Mouse (Mus musculus) adrenal gland, adult 2 months (tissue): Measurements from ENCODE around the gene Itga4. TPM values are rescaled to one million over a fixed set of nuclear protein-coding genes. Genes with fewer than 3 reads are reported as not detected.

Experiments used
- DNase-seq: peaks from one replicate; pipeline ENCODE4 v3.0.0; 2021
- polyA plus RNA-seq: library from polyadenylated mRNA; depleted of rRNA; stranded (reverse); fragments of >200 nt; gene quantifications from 2 replicates; pipeline ENCODE4 v1.2.3, GENCODE M21; 2012
- total RNA-seq, 2 experiments: library from RNA; stranded (reverse); gene quantifications; 2 replicates each; pipeline ENCODE4 v1.2.3; 2021

Gene Itga4
- total and polyA plus RNA-seq, 3 experiments: 0.43 to 1.8 (median 1.6) TPM

- DNase-seq: no peak
Measured at GRCm38 (mm10) chr2:79266480-79266879, 11.3 kb downstream of the Itga4 start.

GRCm38 (mm10) chr2:79267181-79267580 lies 12.0 kb downstream of the Itga4 start:
- no peak for DNase-seq

- DNase-seq: no peak
Measured at GRCm38 (mm10) chr2:79268863-79269262, 13.6 kb downstream of the Itga4 start.

GRCm38 (mm10) chr2:79270034-79270535 lies 14.9 kb downstream of the Itga4 start:
- no peak for DNase-seq

- DNase-seq: no peak
Measured at GRCm38 (mm10) chr2:79271838-79272237, 16.6 kb downstream of the Itga4 start.

GRCm38 (mm10) chr2:79278581-79278980 lies 23.4 kb downstream of the Itga4 start:
- no peak for DNase-seq

GRCm38 (mm10) chr2:79284206-79284605 lies 29.0 kb downstream of the Itga4 start:
- DNase-seq: no peak

GRCm38 (mm10) chr2:79290149-79290548 lies 34.9 kb downstream of the Itga4 start:
- DNase-seq: no peak

- DNase-seq: no peak
Measured at GRCm38 (mm10) chr2:79291922-79292321, 36.7 kb downstream of the Itga4 start.

- no peak for DNase-seq
Measured at GRCm38 (mm10) chr2:79292431-79292830, 37.2 kb downstream of the Itga4 start.

GRCm38 (mm10) chr2:79302398-79302797 lies 47.2 kb downstream of the Itga4 start:
- no peak for DNase-seq

GRCm38 (mm10) chr2:79307549-79307948 lies 52.3 kb downstream of the Itga4 start:
- no peak for DNase-seq

- DNase-seq: no peak
Measured at GRCm38 (mm10) chr2:79309454-79310118, 54.4 kb downstream of the Itga4 start.

- DNase-seq: no peak
Measured at GRCm38 (mm10) chr2:79312499-79312898, 57.3 kb downstream of the Itga4 start.

GRCm38 (mm10) chr2:79315108-79315507 lies 59.9 kb downstream of the Itga4 start:
- no peak for DNase-seq

- peak; percentile 20 for DNase-seq
Measured at GRCm38 (mm10) chr2:79316182-79316880, 61.1 kb downstream of the Itga4 start.

- DNase-seq: no peak
Measured at GRCm38 (mm10) chr2:79328079-79328478, 72.9 kb downstream of the Itga4 start.

GRCm38 (mm10) chr2:79334661-79335060 lies 79.4 kb downstream of the Itga4 start:
- no peak for DNase-seq

GRCm38 (mm10) chr2:79336141-79336540 lies 80.9 kb downstream of the Itga4 start:
- no peak for DNase-seq

- no peak for DNase-seq
Measured at GRCm38 (mm10) chr2:79339003-79339402, 83.8 kb downstream of the Itga4 start.

- no peak for DNase-seq
Measured at GRCm38 (mm10) chr2:79343115-79343514, 87.9 kb downstream of the Itga4 start.

- DNase-seq: no peak
Measured at GRCm38 (mm10) chr2:79351179-79352099, 96.2 kb downstream of the Itga4 start.
